Mouse (Mus musculus) heart, postnatal 0 days (tissue): ENCODE measurements at regions not wholly inside any gene's neighbourhood (a gene's known extent, or its start where the extent isn't known, plus 50 kb on each side); places are given as distances from the start of the nearest gene placed in this dataset.

Source experiments
- CTCF ChIP-seq: IDR thresholded peaks from 2 replicates; pipeline ENCODE4 v1.5.1; 2016; ENCODE audit warnings: antibody characterized with exemption, control low read depth, low read depth
- EP300 ChIP-seq: IDR thresholded peaks from 2 replicates; pipeline ENCODE4 v1.6.1; 2016; ENCODE audit warnings: antibody characterized with exemption, low read depth

GRCm38 (mm10) chr17:73046985-73047384 lies 60.8 kb upstream of the Lclat1 start:
- no peak for TF ChIP-seq CTCF
- no peak for TF ChIP-seq EP300
